Mouse (Mus musculus): Measurements from ENCODE around the gene Phc3.

DNA sequence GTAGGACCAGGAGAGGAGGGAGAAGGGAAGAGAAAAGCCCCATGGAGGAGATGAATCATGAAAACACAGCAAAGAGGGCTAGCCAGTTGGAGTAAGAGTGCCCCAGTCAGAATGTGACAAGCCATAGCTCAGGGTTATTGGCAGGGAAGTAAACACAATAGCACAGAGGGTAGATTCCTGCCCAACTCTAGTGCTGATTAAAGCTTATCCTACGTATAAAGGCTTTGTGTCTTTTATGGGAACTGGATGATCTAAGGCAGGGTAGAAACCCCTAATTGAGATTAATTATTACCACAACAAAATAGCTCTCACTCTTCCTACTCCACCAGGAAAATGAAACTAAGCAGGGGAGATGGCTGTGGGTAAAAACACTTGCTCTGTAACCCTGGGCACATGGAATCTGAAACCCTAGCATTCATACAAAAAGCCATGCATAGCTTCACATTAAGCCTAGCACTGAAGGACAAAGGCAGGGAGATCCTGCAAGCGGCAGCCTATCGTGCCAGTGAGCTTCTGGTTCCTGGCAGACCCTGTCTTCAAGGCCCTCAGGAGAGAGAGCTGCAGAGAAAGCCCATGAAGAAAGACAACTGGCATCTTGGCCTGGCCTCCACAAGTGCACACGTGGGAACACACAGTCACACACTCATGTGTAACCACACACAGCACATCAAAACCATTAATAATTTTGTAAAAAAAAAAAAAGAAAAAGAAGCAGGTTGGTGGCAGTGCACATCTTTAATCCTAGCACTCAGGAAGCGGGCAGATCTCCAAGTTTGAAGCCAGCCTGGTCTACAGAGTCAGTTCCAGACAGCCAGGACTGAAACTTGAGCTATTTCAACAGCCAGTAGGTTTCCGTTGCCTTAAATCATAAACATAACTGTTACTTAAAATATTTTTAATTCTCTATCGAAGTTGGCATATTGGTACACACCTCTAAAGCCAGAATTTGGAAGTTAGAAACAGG lies 9.1 kb downstream of the Phc3 start:
- TF ChIP-seq CTCF (IDR thresholded peaks at IDR 0.05; ENCODE audit: borderline replicate concordance, insufficient read depth, low read length) (no peak), POLR2A (IDR thresholded peaks at IDR 0.05; ENCODE audit: low read depth, low read length) (no peak)
